Mouse (Mus musculus) mammary gland, adult 2 months (tissue): ENCODE results near the gene 4933406M09Rik. TPM values are rescaled to one million over a fixed set of nuclear protein-coding genes. Genes with fewer than 3 reads are reported as not detected.

Source experiments
- polyA plus RNA-seq: library from polyadenylated mRNA; depleted of rRNA; stranded (reverse); fragments of >200 nt; gene quantifications from 2 replicates; pipeline ENCODE4 v1.2.3, GENCODE M21; 2012; ENCODE audit warnings: low replicate concordance; rRNA removed

The 4933406M09Rik gene
- not detected in 2 replicates for polyA plus RNA-seq

GRCm38 (mm10) chr1:134385666-134386065, at the start of gene 4933406M09Rik:
Gene 4933406M09Rik (plus strand): TSS chr1:134385940.

GRCm38 (mm10) chr1:134361857-134362212, 23.9 kb upstream of the 4933406M09Rik start, which contains the start of gene Tmem183a:
Gene Tmem183a (minus strand): TSS chr1:134361979.

GRCm38 (mm10) chr1:134405509-134406413, 20.0 kb downstream of the 4933406M09Rik start, which contains the start of gene Cyb5r1:
Gene Cyb5r1 (plus strand): TSS chr1:134405559.

GRCm38 (mm10) chr1:134415168-134415831, 29.6 kb downstream of the 4933406M09Rik start, which contains the start of gene Adipor1:
Gene Adipor1 (plus strand): TSS chr1:134415378.

Other genes with a start within 250 kb of the 4933406M09Rik start
- gene Chil1, start 203.8 kb upstream of the 4933406M09Rik start, polyA plus RNA-seq: 39.0 and 44.0 TPM in 2 replicates
- 0.35 and 84.8 TPM in 2 replicates for gene Mybph, start 192.5 kb upstream of the 4933406M09Rik start, polyA plus RNA-seq
- gene Adora1, start 150.5 kb upstream of the 4933406M09Rik start, polyA plus RNA-seq: 49.7 and 69.5 TPM in 2 replicates
- 2.5 TPM in 1 of 2 replicates, not detected in the other for gene Myog, start 96.0 kb upstream of the 4933406M09Rik start, polyA plus RNA-seq
- gene Ppfia4, start 53.0 kb upstream of the 4933406M09Rik start, polyA plus RNA-seq: 14.4 and 18.9 TPM in 2 replicates
- 46.1 and 75.4 TPM in 2 replicates for gene Tmem183a, start 24.0 kb upstream of the 4933406M09Rik start, polyA plus RNA-seq
- 39.2 and 96.5 TPM in 2 replicates for gene Cyb5r1, start 19.6 kb downstream of the 4933406M09Rik start, polyA plus RNA-seq
- gene Adipor1, start 29.4 kb downstream of the 4933406M09Rik start, polyA plus RNA-seq: 112 and 149 TPM in 2 replicates
- 4.0 and 8.8 TPM in 2 replicates for gene Klhl12, start 69.6 kb downstream of the 4933406M09Rik start, polyA plus RNA-seq
- 11.9 and 21.6 TPM in 2 replicates for gene Rabif, start 108.7 kb downstream of the 4933406M09Rik start, polyA plus RNA-seq
- not detected in 2 replicates for gene Mgat4e, start 163.7 kb downstream of the 4933406M09Rik start, polyA plus RNA-seq
- 15.2 and 19.2 TPM in 2 replicates for gene Kdm5b, start 174.2 kb downstream of the 4933406M09Rik start, polyA plus RNA-seq